Mouse (Mus musculus) cerebellum, adult (tissue): ENCODE data around the gene Draxin.
A peak's percentile ranks its signal among the peaks of the same experiment; 100 is the strongest.

ENCODE experiments used
- ATAC-seq: cut with Nextera tagmentation; 2 replicates; pipeline ENCODE4 v1.9.2; 2017; ENCODE audit warnings: mild to moderate bottlenecking, moderate library complexity, mixed read lengths; ENCODE audit not compliant: insufficient number of reproducible peaks, low FRiP score, low TSS enrichment

The Draxin gene

GRCm38 (mm10) chr4:148154006-148154405, 23.5 kb upstream of the Draxin start:
- no peak for ATAC-seq

- ATAC-seq, result no peak
Observed at GRCm38 (mm10) chr4:148152547-148152946, 22.0 kb upstream of the Draxin start.

- ATAC-seq, result peak; percentile 84
Observed at GRCm38 (mm10) chr4:148151267-148152168, 21.0 kb upstream of the Draxin start, which contains the start of gene Fbxo6. Gene Fbxo6 (minus strand): TSS chr4:148152140.

GRCm38 (mm10) chr4:148150953-148151266, 20.4 kb upstream of the Draxin start:
- no peak for ATAC-seq

- ATAC-seq, result no peak
Observed at GRCm38 (mm10) chr4:148150242-148150641, 19.7 kb upstream of the Draxin start.

GRCm38 (mm10) chr4:148149540-148149939, 19.0 kb upstream of the Draxin start:
- no peak for ATAC-seq

GRCm38 (mm10) chr4:148147714-148148113, 17.2 kb upstream of the Draxin start:
- ATAC-seq, result no peak

GRCm38 (mm10) chr4:148143721-148144120, 13.2 kb upstream of the Draxin start:
- no peak for ATAC-seq

- peak; percentile 90 for ATAC-seq
Observed at GRCm38 (mm10) chr4:148140098-148141011, 9.9 kb upstream of the Draxin start.

GRCm38 (mm10) chr4:148139767-148140097, 9.2 kb upstream of the Draxin start:
- no peak for ATAC-seq

- no peak for ATAC-seq
Observed at GRCm38 (mm10) chr4:148137503-148137902, 7.0 kb upstream of the Draxin start.

- no peak for ATAC-seq
Observed at GRCm38 (mm10) chr4:148134988-148135387, 4.5 kb upstream of the Draxin start.

- ATAC-seq, result no peak
Observed at GRCm38 (mm10) chr4:148131497-148132081, 1.1 kb upstream of the Draxin start.

- ATAC-seq, result no peak
Observed at GRCm38 (mm10) chr4:148130133-148130532, 365 bp downstream of the Draxin start, which contains the start of gene Mad2l2. Gene Mad2l2 (plus strand): TSS chr4:148130384.

GRCm38 (mm10) chr4:148128672-148129071, 1.8 kb downstream of the Draxin start:
- ATAC-seq, result no peak

- no peak for ATAC-seq
Observed at GRCm38 (mm10) chr4:148128241-148128640, 2.3 kb downstream of the Draxin start.

GRCm38 (mm10) chr4:148122694-148123066, 7.8 kb downstream of the Draxin start:
- ATAC-seq, result no peak

GRCm38 (mm10) chr4:148121982-148122693, 8.4 kb downstream of the Draxin start:
- ATAC-seq, result no peak

GRCm38 (mm10) chr4:148121362-148121761, 9.1 kb downstream of the Draxin start:
- ATAC-seq, result no peak

GRCm38 (mm10) chr4:148120555-148120954, 9.9 kb downstream of the Draxin start:
- ATAC-seq, result no peak
